Mouse (Mus musculus) C2C12 (cell line): ENCODE results near the gene Fam173a.

Source experiments
- CEBPB ChIP-seq: IDR thresholded peaks from one replicate; pipeline ENCODE4 v1.6.1; 2011; ENCODE audit warnings: low read depth, mild to moderate bottlenecking, control low read depth, moderate library complexity
- CTCF ChIP-seq: IDR thresholded peaks from one replicate; pipeline ENCODE4 v1.5.1; 2011; ENCODE audit not compliant: control insufficient read depth, insufficient read depth, insufficient read length
- FOSL1 ChIP-seq: IDR thresholded peaks from one replicate; pipeline ENCODE4 v1.8.0; 2011; ENCODE audit warnings: mild to moderate bottlenecking, low read length; ENCODE audit not compliant: poor library complexity, insufficient read depth, severe bottlenecking
- MAX ChIP-seq: IDR thresholded peaks from one replicate; pipeline ENCODE4 v1.6.1; 2011; ENCODE audit warnings: mild to moderate bottlenecking, control low read depth
- MYOG ChIP-seq: IDR thresholded peaks from one replicate; pipeline ENCODE4 v1.6.1; 2011; ENCODE audit not compliant: control insufficient read depth, insufficient read length; ENCODE audit errors: extremely low read depth

GRCm38 (mm10) chr17:25829558-25830017 lies 36.9 kb upstream of the Fam173a start:
- TF ChIP-seq CTCF (no peak), CEBPB (no peak), MAX (no peak), FOSL1 (no peak), MYOG (no peak)
